Mouse (Mus musculus) heart, embryonic 15.5 days (tissue): ENCODE measurements around the gene Lin7c. TPM values are rescaled to one million over a fixed set of nuclear protein-coding genes. Genes with fewer than 3 reads are reported as not detected.
"Not testable (repeated sequence)": the region's sequence is repeated elsewhere in the genome, so short reads cannot be mapped to it uniquely, and the experiment has no call there.

Experiments
- ATAC-seq: fragments of 200-750 bp; cut with Nextera tagmentation; replicated peaks from 2 replicates; pipeline ENCODE4 v1.8.0; 2017; ENCODE audit warnings: low read depth, moderate TSS enrichment; ENCODE audit not compliant: insufficient number of reproducible peaks, insufficient read depth, low FRiP score
- H3K27ac ChIP-seq: fragments of 300-500 bp; sonication (generic); 2 replicates; pipeline ENCODE4 v1.5.1; 2015; ENCODE audit warnings: mild to moderate bottlenecking, inconsistent platforms
- H3K27me3 ChIP-seq: fragments of 300-500 bp; sonication (generic); 2 replicates; pipeline ENCODE4 v1.6.1; 2015; ENCODE audit warnings: inconsistent platforms
- H3K36me3 ChIP-seq: fragments of 300-500 bp; sonication (generic); 2 replicates; pipeline ENCODE4 v1.6.1; 2015; ENCODE audit warnings: mild to moderate bottlenecking, inconsistent platforms
- H3K4me1 ChIP-seq: fragments of 300-500 bp; sonication (generic); replicated peaks from 2 replicates; pipeline ENCODE4 v1.6.1; 2015; ENCODE audit warnings: inconsistent platforms
- H3K4me2 ChIP-seq: fragments of 300-500 bp; sonication (generic); 2 replicates; pipeline ENCODE4 v1.6.1; 2015; ENCODE audit warnings: inconsistent platforms, mild to moderate bottlenecking, moderate library complexity
- H3K4me3 ChIP-seq: fragments of 300-500 bp; sonication (generic); 2 replicates; pipeline ENCODE4 v1.5.1; 2015; ENCODE audit warnings: mild to moderate bottlenecking, inconsistent platforms
- H3K9ac ChIP-seq: fragments of 300-500 bp; sonication (generic); 2 replicates; pipeline ENCODE4 v1.6.1; 2015; ENCODE audit warnings: mild to moderate bottlenecking, inconsistent platforms
- H3K9me3 ChIP-seq: fragments of 300-500 bp; sonication (generic); replicated peaks from 2 replicates; pipeline ENCODE4 v1.6.1; 2016; ENCODE audit warnings: inconsistent platforms
- WGBS: fragments of 180-500 bp; shearing (Covaris S2); methylation state at CpG from one replicate; pipeline ENCODE4 v1.1.7; 2015; ENCODE audit warnings: mixed read lengths; 5-methylcytosine and 5-hydroxymethylcytosine counted together
- polyA plus RNA-seq: library from polyadenylated mRNA; unstranded; fragments of >200 nt; fragmentation: Nextera tagmentation; extraction: Ambion mirVana; gene quantifications from 2 replicates; pipeline ENCODE4 v1.2.1, GENCODE M21; 2015

Gene Lin7c
- polyA plus RNA-seq, result 37.3 and 37.7 TPM in 2 replicates

GRCm38 (mm10) chr2:109890597-109890996 lies at the start of gene Lin7c:
TSS of gene Lin7c (plus strand) at chr2:109890853.
- Histone ChIP-seq H3K9me3 (no peaks in the 10 kb centered on the region), H3K4me3 (peak within 1 kb of the TSS; percentile 97), H3K4me2 (peak within 1 kb of the TSS; percentile 64), H3K36me3 (peaks cover 15% of the 10 kb centered on the region), H3K9ac (peak within 1 kb of the TSS; percentile 99), H3K27ac (peak within 1 kb of the TSS; percentile 92), H3K27me3 (no peaks in the 10 kb centered on the region), H3K4me1 (peaks cover 18% of the 10 kb centered on the region)
- ATAC-seq, result peak; percentile 99
- WGBS, result under 1% methylated on average over 42 of the region's 42 CpGs

GRCm38 (mm10) chr2:109846401-109846800 lies 44.3 kb upstream of the Lin7c start:
- Histone ChIP-seq H3K9ac (no peak overlapping the region), H3K4me1 (no peaks in the 10 kb centered on the region), H3K4me2 (no peak overlapping the region), H3K36me3 (no peaks in the 10 kb centered on the region), H3K9me3 (no peaks in the 10 kb centered on the region), H3K27ac (no peak overlapping the region), H3K4me3 (no peak overlapping the region), H3K27me3 (no peaks in the 10 kb centered on the region)
- WGBS, result 61% methylated on average over 4 of the region's 4 CpGs
- ATAC-seq, result no peak

GRCm38 (mm10) chr2:109848305-109848704 lies 42.3 kb upstream of the Lin7c start:
- H3K9ac ChIP-seq, result no peak overlapping the region
- H3K4me3 ChIP-seq, result no peak overlapping the region
- H3K4me1 ChIP-seq, result no peaks in the 10 kb centered on the region
- H3K36me3 ChIP-seq, result no peaks in the 10 kb centered on the region
- H3K4me2 ChIP-seq, result no peak overlapping the region
- H3K27ac ChIP-seq, result no peak overlapping the region
- WGBS, result 58% methylated on average over 4 of the region's 4 CpGs
- H3K27me3 ChIP-seq, result no peaks in the 10 kb centered on the region
- no peaks in the 10 kb centered on the region for H3K9me3 ChIP-seq
- no peak for ATAC-seq

GRCm38 (mm10) chr2:109848715-109849114 lies 41.9 kb upstream of the Lin7c start:
- Histone ChIP-seq H3K9ac (no peak overlapping the region), H3K36me3 (no peaks in the 10 kb centered on the region), H3K4me1 (no peaks in the 10 kb centered on the region), H3K4me2 (no peak overlapping the region), H3K27ac (no peak overlapping the region), H3K27me3 (no peaks in the 10 kb centered on the region), H3K4me3 (no peak overlapping the region), H3K9me3 (no peaks in the 10 kb centered on the region)
- ATAC-seq, result no peak
- 55% methylated on average over 8 of the region's 8 CpGs for WGBS

- Histone ChIP-seq H3K9me3 (no peaks in the 10 kb centered on the region), H3K36me3 (no peaks in the 10 kb centered on the region), H3K4me3 (no peak overlapping the region), H3K27ac (no peak overlapping the region), H3K27me3 (no peaks in the 10 kb centered on the region), H3K4me2 (no peak overlapping the region), H3K9ac (no peak overlapping the region), H3K4me1 (no peaks in the 10 kb centered on the region)
- no peak for ATAC-seq
- WGBS, result 82% methylated on average over 5 of the region's 5 CpGs
Measured at GRCm38 (mm10) chr2:109855601-109856000, 35.1 kb upstream of the Lin7c start.

- 55% methylated on average over 2 of the region's 2 CpGs for WGBS
- H3K9ac ChIP-seq, result no peak overlapping the region
- H3K9me3 ChIP-seq, result no peaks in the 10 kb centered on the region
- H3K4me3 ChIP-seq, result no peak overlapping the region
- H3K27me3 ChIP-seq, result no peaks in the 10 kb centered on the region
- no peaks in the 10 kb centered on the region for H3K36me3 ChIP-seq
- no peak overlapping the region for H3K4me2 ChIP-seq
- H3K27ac ChIP-seq, result no peak overlapping the region
- ATAC-seq, result no peak
- H3K4me1 ChIP-seq, result no peaks in the 10 kb centered on the region
Measured at GRCm38 (mm10) chr2:109859671-109860070, 31.0 kb upstream of the Lin7c start.

GRCm38 (mm10) chr2:109860832-109861231 lies 29.8 kb upstream of the Lin7c start:
- 79% methylated on average over 3 of the region's 3 CpGs for WGBS
- Histone ChIP-seq H3K4me2 (no peak overlapping the region), H3K27ac (no peak overlapping the region), H3K4me1 (no peaks in the 10 kb centered on the region), H3K27me3 (no peaks in the 10 kb centered on the region), H3K9me3 (no peaks in the 10 kb centered on the region), H3K36me3 (no peaks in the 10 kb centered on the region), H3K9ac (no peak overlapping the region), H3K4me3 (no peak overlapping the region)
- ATAC-seq, result no peak

GRCm38 (mm10) chr2:109879429-109879828 lies 11.2 kb upstream of the Lin7c start:
- H3K4me3 ChIP-seq, H3K4me1 ChIP-seq, H3K27me3 ChIP-seq, H3K9ac ChIP-seq, H3K4me2 ChIP-seq, H3K9me3 ChIP-seq, H3K36me3 ChIP-seq, ATAC-seq, H3K27ac ChIP-seq: not testable (repeated sequence)
- WGBS, result 75% methylated on average over 4 of the region's 4 CpGs

GRCm38 (mm10) chr2:109881111-109881510 lies 9.5 kb upstream of the Lin7c start:
- WGBS, result 56% methylated on average over 2 of the region's 2 CpGs
- Histone ChIP-seq H3K4me2 (no peak overlapping the region), H3K27me3 (no peaks in the 10 kb centered on the region), H3K9me3 (no peaks in the 10 kb centered on the region), H3K4me3 (no peak overlapping the region), H3K4me1 (no peaks in the 10 kb centered on the region), H3K9ac (no peak overlapping the region), H3K36me3 (no peaks in the 10 kb centered on the region), H3K27ac (no peak overlapping the region)
- ATAC-seq, result no peak

GRCm38 (mm10) chr2:109881625-109882024 lies 9.0 kb upstream of the Lin7c start:
- 65% methylated on average over 1 of the region's 1 CpGs for WGBS

GRCm38 (mm10) chr2:109884106-109884505 lies 6.5 kb upstream of the Lin7c start:
- no peak overlapping the region for H3K27ac ChIP-seq
- H3K4me2 ChIP-seq, result no peak overlapping the region
- WGBS, result 58% methylated on average over 4 of the region's 4 CpGs
- no peak overlapping the region for H3K4me3 ChIP-seq
- H3K9me3 ChIP-seq, result no peaks in the 10 kb centered on the region
- H3K27me3 ChIP-seq, result no peaks in the 10 kb centered on the region
- H3K36me3 ChIP-seq, result no peaks in the 10 kb centered on the region
- no peak overlapping the region for H3K9ac ChIP-seq
- no peaks in the 10 kb centered on the region for H3K4me1 ChIP-seq
- ATAC-seq, result no peak

More at GRCm38 (mm10) chr2:109881625-109882024, 9.0 kb upstream of the Lin7c start:
- Histone ChIP-seq H3K9ac (no peak overlapping the region), H3K27me3 (no peaks in the 10 kb centered on the region), H3K4me1 (no peaks in the 10 kb centered on the region), H3K36me3 (no peaks in the 10 kb centered on the region), H3K9me3 (no peaks in the 10 kb centered on the region), H3K4me3 (no peak overlapping the region), H3K4me2 (no peak overlapping the region), H3K27ac (no peak overlapping the region)
- ATAC-seq, result no peak

GRCm38 (mm10) chr2:109884507-109884906 lies 6.1 kb upstream of the Lin7c start:
- Histone ChIP-seq H3K4me3 (no peak overlapping the region), H3K9ac (no peak overlapping the region), H3K27me3 (no peaks in the 10 kb centered on the region), H3K27ac (no peak overlapping the region), H3K9me3 (no peaks in the 10 kb centered on the region), H3K36me3 (no peaks in the 10 kb centered on the region), H3K4me2 (no peak overlapping the region), H3K4me1 (no peaks in the 10 kb centered on the region)
- WGBS, result 45% methylated on average over 4 of the region's 4 CpGs
- ATAC-seq, result no peak
